Mouse (Mus musculus): ENCODE data around the gene Hist1h2bm. TPM values are rescaled to one million over a fixed set of nuclear protein-coding genes. Genes with fewer than 3 reads are reported as not detected.

The Hist1h2bm gene
- polyA plus RNA-seq (2021; fragmentation: Nextera tagmentation): not detected in 2 replicates
- long read RNA-seq, experiment 1: 0 reads
- long read RNA-seq, experiment 2: 0 reads

GRCm38 (mm10) chr13:21721757-21722372 is at the start of gene Hist1h2bm:
Gene Hist1h2bm (plus strand): TSS chr13:21722044.

GRCm38 (mm10) chr13:21677305-21677704 is 44.5 kb upstream of the Hist1h2bm start, which contains the start of gene Olfr1360:
Gene Olfr1360 (minus strand): TSS chr13:21677405.

DNA sequence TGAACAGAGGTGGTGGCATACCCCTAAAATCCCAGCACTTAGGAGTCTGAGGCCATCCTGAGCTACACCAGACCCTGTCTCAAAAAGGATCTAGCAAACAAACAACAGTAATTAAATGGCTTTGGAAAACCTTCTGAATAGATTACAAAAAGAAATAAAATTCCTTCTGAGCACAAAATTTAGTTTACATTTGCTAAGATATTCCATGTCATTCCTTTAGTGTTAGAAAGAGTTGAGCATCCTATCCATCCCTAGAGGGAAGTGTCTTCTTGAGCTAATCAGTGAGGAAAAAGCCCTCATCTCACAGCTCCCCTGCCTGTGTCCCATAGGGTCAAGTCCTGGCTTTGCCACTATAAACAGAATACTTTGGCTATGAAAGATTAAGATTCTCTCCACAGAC is 24.0 kb upstream of the Hist1h2bm start, which contains the start of gene Olfr1359:
TSS of gene Olfr1359 (plus strand) at position 301 of the 400 bp plus-strand sequence.

GRCm38 (mm10) chr13:21715864-21716539 is 5.8 kb upstream of the Hist1h2bm start, which contains the start of the genes Hist1h2bl and Hist1h2ai:
Gene Hist1h2bl (minus strand): TSS chr13:21716143.
Gene Hist1h2ai (plus strand): TSS chr13:21716422.

GRCm38 (mm10) chr13:21717397-21718357 is 4.2 kb upstream of the Hist1h2bm start, which contains the start of gene Hist1h3h:
Gene Hist1h3h (plus strand): TSS chr13:21717659.

GRCm38 (mm10) chr13:21734906-21735767 is 13.3 kb downstream of the Hist1h2bm start, which contains the start of gene Hist1h4j:
Gene Hist1h4j (plus strand): TSS chr13:21735064.

GRCm38 (mm10) chr13:21750159-21751017 is 28.5 kb downstream of the Hist1h2bm start, which contains the start of gene Hist1h4k:
Gene Hist1h4k (minus strand): TSS chr13:21750505.

DNA sequence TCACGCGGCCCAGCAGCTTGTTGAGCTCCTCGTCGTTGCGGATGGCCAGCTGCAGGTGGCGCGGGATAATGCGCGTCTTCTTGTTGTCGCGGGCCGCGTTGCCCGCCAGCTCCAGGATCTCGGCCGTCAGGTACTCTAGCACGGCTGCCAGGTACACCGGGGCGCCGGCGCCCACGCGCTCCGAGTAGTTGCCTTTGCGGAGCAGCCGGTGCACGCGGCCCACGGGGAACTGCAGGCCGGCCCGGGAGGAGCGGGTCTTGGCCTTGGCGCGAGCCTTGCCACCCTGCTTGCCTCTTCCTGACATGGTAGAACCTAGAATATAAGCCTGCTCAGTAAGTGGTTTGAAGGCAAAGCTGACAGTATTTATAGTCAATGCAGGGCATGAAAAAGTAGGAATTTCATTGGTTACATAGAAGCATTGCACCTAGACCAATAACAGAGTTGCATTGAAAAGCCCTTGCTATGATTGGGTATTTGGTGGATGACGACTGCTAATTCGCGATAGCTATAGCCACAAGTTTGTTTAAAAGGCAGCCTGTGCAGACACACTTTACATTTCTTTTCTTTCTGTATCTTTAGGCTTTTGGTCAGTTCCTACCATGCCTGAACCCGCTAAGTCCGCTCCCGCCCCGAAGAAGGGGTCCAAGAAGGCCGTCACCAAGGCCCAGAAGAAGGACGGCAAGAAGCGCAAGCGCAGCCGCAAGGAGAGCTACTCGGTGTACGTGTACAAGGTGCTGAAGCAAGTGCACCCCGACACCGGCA is 31.9 kb downstream of the Hist1h2bm start, which contains the start of the genes Hist1h2ak and Hist1h2bn:
TSS of gene Hist1h2ak (minus strand) at position 304 of the 762 bp plus-strand sequence.
TSS of gene Hist1h2bn (plus strand) at position 600 of the 762 bp plus-strand sequence.

Other genes starting within 250 kb of the Hist1h2bm start
- 3.1 and 3.4 TPM in 2 replicates for gene Zkscan4, start 243.1 kb upstream of the Hist1h2bm start, polyA plus RNA-seq (2021; fragmentation: Nextera tagmentation)
- 3.9 TPM in 1 of 2 replicates, not detected in the other for gene Gm10065, start 242.6 kb upstream of the Hist1h2bm start, polyA plus RNA-seq (2021; fragmentation: Nextera tagmentation)
- 1.5 and 2.0 TPM in 2 replicates for gene AK157302, start 226.8 kb upstream of the Hist1h2bm start, polyA plus RNA-seq (2021; fragmentation: Nextera tagmentation)
- 13.2 and 14.1 TPM in 2 replicates for gene Gm11273, start 220.6 kb upstream of the Hist1h2bm start, polyA plus RNA-seq (2021; fragmentation: Nextera tagmentation)
- 3.0 and 3.3 TPM in 2 replicates for gene Zkscan8, start 190.9 kb upstream of the Hist1h2bm start, polyA plus RNA-seq (2021; fragmentation: Nextera tagmentation)
- 0.09 TPM in 1 of 2 replicates, not detected in the other for gene Olfr1366, start 179.2 kb upstream of the Hist1h2bm start, polyA plus RNA-seq (2021; fragmentation: Nextera tagmentation)
- 0.06 TPM in 1 of 2 replicates, not detected in the other for gene Olfr1535, start 162.2 kb upstream of the Hist1h2bm start, polyA plus RNA-seq (2021; fragmentation: Nextera tagmentation)
- not detected in 2 replicates for gene Olfr1364, start 140.3 kb upstream of the Hist1h2bm start, polyA plus RNA-seq (2021; fragmentation: Nextera tagmentation)
- gene Olfr1362, start 108.0 kb upstream of the Hist1h2bm start, polyA plus RNA-seq (2021; fragmentation: Nextera tagmentation): not detected in 2 replicates
- not detected in 2 replicates for gene Olfr11, start 79.5 kb upstream of the Hist1h2bm start, polyA plus RNA-seq (2021; fragmentation: Nextera tagmentation)
- not detected in 2 replicates for gene Olfr1361, start 58.7 kb upstream of the Hist1h2bm start, polyA plus RNA-seq (2021; fragmentation: Nextera tagmentation)
- not detected in 2 replicates for gene Olfr1360, start 44.6 kb upstream of the Hist1h2bm start, polyA plus RNA-seq (2021; fragmentation: Nextera tagmentation)
- gene Olfr1359, start 23.9 kb upstream of the Hist1h2bm start, polyA plus RNA-seq (2021; fragmentation: Nextera tagmentation): not detected in 2 replicates
- not detected in 2 replicates for gene Hist1h2bl, start 5.9 kb upstream of the Hist1h2bm start, polyA plus RNA-seq (2021; fragmentation: Nextera tagmentation)
- not detected in 2 replicates for gene Hist1h2ai, start 5.6 kb upstream of the Hist1h2bm start, polyA plus RNA-seq (2021; fragmentation: Nextera tagmentation)
- not detected in 2 replicates for gene Hist1h3h, start 4.4 kb upstream of the Hist1h2bm start, polyA plus RNA-seq (2021; fragmentation: Nextera tagmentation)
- gene Hist1h4j, start 13.0 kb downstream of the Hist1h2bm start, polyA plus RNA-seq (2021; fragmentation: Nextera tagmentation): 0.83 and 0.92 TPM in 2 replicates
- gene Hist1h4k, start 28.5 kb downstream of the Hist1h2bm start, polyA plus RNA-seq (2021; fragmentation: Nextera tagmentation): 0.70 and 3.0 TPM in 2 replicates
- 1.8 TPM in 1 of 2 replicates, not detected in the other for gene Hist1h2ak, start 31.8 kb downstream of the Hist1h2bm start, polyA plus RNA-seq (2021; fragmentation: Nextera tagmentation)
- 1.0 and 2.3 TPM in 2 replicates for gene Hist1h2bn, start 32.1 kb downstream of the Hist1h2bm start, polyA plus RNA-seq (2021; fragmentation: Nextera tagmentation)
- gene Hist1h1b, start 58.6 kb downstream of the Hist1h2bm start, polyA plus RNA-seq (2021; fragmentation: Nextera tagmentation): 0.59 and 0.97 TPM in 2 replicates
- gene Hist1h3i, start 61.3 kb downstream of the Hist1h2bm start, polyA plus RNA-seq (2021; fragmentation: Nextera tagmentation): 1.7 and 2.9 TPM in 2 replicates
- 2.4 TPM in 1 of 2 replicates, not detected in the other for gene Hist1h2an, start 65.2 kb downstream of the Hist1h2bm start, polyA plus RNA-seq (2021; fragmentation: Nextera tagmentation)
- not detected in 2 replicates for gene Hist1h2bp, start 65.4 kb downstream of the Hist1h2bm start, polyA plus RNA-seq (2021; fragmentation: Nextera tagmentation)
- gene Hist1h2bq, start 88.2 kb downstream of the Hist1h2bm start, polyA plus RNA-seq (2021; fragmentation: Nextera tagmentation): 0.40 and 1.2 TPM in 2 replicates
- gene Hist1h2ao, start 88.4 kb downstream of the Hist1h2bm start, polyA plus RNA-seq (2021; fragmentation: Nextera tagmentation): not detected in 2 replicates
- 1.8 and 3.3 TPM in 2 replicates for gene Hist1h4m, start 89.7 kb downstream of the Hist1h2bm start, polyA plus RNA-seq (2021; fragmentation: Nextera tagmentation)
- gene Hist1h4n, start 110.2 kb downstream of the Hist1h2bm start, polyA plus RNA-seq (2021; fragmentation: Nextera tagmentation): 0.64 and 2.7 TPM in 2 replicates
- gene Hist1h2ap, start 111.5 kb downstream of the Hist1h2bm start, polyA plus RNA-seq (2021; fragmentation: Nextera tagmentation): 68.6 TPM in 2 replicates
- gene Hist1h2br, start 111.7 kb downstream of the Hist1h2bm start, polyA plus RNA-seq (2021; fragmentation: Nextera tagmentation): not detected in 2 replicates
- gene Zfp184, start 223.1 kb downstream of the Hist1h2bm start, polyA plus RNA-seq (2021; fragmentation: Nextera tagmentation): 1.6 and 2.5 TPM in 2 replicates

All from left cerebral cortex, adult 6 months (tissue).